Mouse (Mus musculus) stomach, postnatal 0 days (tissue): ENCODE data around the gene Snx29.

ENCODE experiments used
- CTCF ChIP-seq: IDR thresholded peaks from 2 replicates; pipeline ENCODE4 v1.5.1; 2016; ENCODE audit warnings: antibody characterized with exemption, low read depth, mild to moderate bottlenecking, moderate library complexity
- EP300 ChIP-seq: optimal IDR thresholded peaks from 2 replicates; pipeline ENCODE3; 2016; ENCODE audit warnings: antibody characterized with exemption

- no peak for TF ChIP-seq CTCF
- no peak for TF ChIP-seq EP300
These were observed 780 bp downstream of the Snx29 start for GRCm38 (mm10) chr16:11323324-11324051.
